Mouse (Mus musculus): ENCODE data around the gene Scly.

Gene Scly

DNA sequence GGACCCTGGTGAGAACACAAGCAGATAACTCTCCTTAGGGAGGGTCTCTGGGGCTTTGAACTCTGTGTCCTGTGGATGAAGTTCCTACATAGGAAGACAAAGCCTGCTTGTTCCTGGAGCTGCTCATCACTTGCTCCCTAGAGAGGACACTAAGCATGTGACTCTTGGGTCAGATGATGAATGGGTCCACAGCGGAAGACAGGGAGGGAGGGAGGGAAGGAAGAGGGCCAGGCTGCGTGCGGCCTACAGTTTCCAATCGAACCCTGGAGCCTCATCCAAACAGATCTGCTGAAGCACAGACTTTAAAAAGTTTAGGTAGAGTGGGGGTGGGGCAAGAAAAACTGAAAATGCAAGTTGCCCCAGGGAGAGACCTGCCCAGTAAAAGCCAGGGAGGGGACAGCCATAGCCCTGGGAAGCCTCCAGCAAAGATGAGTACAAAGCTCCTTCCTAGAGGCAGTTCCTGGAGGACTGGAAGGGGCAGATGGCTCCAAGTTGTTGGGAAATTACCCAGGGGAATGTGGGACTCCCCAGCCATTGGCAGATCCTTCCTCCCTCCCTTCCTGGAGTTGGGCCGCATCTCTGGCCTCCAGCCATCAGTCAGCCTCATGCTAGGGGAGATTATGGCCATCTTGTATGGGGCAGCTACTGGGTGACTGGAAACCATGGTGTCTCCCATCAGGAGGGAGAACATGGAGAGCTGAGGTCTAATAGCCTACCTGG lies 1.7 kb downstream of the Scly start:
- in situ Hi-C loops (cut with MboI; ENCODE audit: low sequenced_read_pairs): no loop called here

DNA sequence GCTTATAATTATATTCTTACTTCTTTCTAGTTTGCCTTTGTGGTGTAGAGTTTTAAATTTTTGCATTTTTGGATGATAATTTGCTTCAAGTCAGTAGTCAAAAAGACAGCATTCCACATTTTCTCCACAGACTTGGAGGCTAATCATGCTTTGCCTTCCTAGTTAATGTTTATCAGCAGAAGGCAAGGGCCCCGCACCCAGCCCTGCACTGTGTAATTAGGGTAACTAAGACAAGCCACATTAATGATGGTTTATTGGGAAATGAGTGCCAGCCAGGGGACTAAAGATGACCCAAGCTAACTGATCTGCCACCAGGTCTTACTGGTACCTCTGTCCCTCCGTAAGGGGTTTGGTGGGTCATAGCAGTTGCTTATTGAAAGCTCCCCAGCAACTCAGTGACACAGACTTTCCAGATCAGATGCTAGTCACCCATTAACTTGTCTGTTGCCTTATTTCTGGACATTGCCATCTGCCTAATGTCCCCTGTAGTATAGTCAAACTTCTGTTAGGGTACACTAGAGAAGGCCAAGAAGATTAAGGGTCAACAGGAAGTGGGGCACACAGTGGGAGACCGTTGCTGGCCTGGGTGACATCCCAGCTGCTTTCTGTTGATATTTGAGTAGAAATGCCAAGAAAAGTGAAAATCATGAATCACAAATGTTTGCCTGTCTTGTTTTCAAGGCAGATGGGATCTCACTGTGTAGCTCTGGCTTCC lies 3.2 kb downstream of the Scly start:
- in situ Hi-C loops (cut with MboI; ENCODE audit: low sequenced_read_pairs): no loop called here

DNA sequence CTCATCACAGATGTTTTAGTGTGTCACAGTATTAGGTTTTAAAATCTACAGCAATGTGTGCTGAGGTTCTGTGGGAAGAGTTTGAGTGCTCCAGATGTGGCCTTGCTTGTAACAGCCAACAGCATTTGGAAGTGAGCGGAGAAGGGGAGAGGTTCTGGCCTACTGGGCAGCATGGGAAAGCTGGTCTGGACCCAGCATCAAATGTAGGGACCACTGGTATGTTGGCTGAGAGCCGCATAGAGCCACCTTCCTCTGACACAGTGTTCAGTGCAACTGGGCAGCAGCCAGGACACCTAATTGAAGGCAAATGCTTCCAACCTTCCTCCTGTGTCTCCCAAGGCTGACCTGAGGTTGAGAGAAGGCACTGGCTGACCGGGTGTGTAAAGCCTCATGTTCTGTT lies 3.9 kb downstream of the Scly start:
- in situ Hi-C loops (cut with MboI; ENCODE audit: low sequenced_read_pairs): no loop called here

DNA sequence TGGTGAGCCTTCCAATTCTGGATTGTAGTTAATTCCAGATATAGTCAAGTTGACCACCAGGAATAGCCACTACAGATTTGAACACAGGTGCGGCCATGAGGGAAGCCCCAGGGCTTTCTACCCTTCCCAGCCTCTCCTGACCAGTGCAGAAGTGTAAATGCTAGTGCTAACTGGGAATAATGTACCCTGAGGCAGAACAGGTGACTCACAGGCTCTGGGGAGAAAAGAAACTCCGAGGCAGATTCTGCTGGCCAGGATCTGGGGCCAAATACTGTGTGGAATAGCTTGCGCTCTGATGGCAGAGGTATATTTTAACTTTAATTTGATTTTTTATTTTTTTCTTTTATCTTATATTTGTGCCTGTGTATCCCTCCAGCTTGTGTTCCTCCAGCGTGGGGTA lies 6.5 kb downstream of the Scly start:
- in situ Hi-C loops (cut with MboI; ENCODE audit: low sequenced_read_pairs): no loop called here

DNA sequence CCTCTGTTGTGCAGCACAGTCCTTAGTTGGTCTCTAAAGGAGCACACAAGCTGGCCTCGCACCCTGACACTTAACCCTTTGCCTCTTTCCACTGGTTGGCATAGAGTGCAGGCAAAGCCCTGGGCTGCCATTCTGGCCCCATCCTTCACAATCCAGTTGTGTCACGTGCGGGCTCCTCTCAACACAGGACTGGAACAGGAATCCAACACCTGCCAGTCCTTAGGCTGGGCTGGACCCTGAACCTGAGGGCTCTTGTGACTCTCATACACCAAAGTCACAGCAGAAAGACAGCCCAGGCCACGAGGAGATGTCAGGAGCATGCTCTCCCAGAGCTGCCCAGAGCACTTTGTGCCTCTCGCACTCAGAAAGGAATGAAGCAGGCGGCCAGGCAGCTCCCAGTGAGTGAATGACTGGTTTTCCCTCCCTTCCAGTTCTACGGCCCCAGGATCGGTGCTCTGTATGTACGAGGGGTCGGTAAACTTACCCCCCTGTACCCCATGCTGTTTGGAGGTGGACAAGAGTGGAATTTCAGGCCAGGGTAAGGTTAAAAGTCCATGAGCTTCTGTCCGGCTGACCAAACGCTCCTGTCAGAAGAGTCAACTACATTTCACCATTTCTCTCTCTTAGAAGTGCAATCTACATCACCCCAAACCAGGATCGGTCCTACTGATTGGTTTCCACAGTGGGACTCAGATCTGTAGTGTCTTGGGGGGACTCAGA lies 11.4 kb downstream of the Scly start:
- in situ Hi-C loops (cut with MboI; ENCODE audit: low sequenced_read_pairs): no loop called here

DNA sequence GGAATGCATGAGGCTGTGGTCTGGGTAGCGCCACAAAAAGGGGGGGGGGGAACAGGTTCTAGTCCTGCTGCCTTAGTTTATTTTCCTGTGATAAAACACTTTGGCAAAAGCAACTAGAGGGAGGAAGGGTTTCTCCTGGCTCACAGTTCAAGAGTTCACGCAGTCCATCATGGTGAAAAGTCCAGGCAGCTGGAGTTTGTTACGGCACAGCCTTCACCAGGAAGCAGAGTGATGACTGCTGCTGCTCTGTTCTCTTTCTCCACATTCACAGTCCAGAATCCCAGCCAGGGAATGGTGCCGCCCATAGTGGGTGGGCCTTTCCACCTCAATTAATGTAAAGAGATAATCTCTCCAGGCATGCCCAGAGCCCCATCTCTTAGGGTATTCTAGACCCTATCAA lies 14.1 kb downstream of the Scly start:
- in situ Hi-C loops (cut with MboI; ENCODE audit: low sequenced_read_pairs): no loop called here

DNA sequence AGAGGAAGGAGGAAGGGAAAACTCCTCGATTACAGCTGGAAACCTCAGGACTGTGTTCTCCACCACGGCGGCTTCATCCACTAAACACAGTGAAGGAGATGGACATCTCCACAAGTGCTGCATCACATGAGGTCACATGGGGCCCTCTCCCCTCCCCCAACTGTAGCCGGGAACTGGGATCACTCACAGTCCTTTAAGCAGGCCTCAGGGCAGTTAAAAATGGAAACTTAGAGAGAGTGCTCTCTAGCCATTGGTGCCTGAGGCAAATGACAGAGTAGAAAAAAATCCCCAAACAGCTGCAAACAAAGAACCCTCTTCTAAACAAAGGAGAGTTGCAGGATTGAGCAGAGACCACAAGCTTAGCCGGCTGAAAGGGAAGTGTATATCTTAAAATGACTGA lies 15.1 kb downstream of the Scly start:
- in situ Hi-C loops (cut with MboI; ENCODE audit: low sequenced_read_pairs): no loop called here

DNA sequence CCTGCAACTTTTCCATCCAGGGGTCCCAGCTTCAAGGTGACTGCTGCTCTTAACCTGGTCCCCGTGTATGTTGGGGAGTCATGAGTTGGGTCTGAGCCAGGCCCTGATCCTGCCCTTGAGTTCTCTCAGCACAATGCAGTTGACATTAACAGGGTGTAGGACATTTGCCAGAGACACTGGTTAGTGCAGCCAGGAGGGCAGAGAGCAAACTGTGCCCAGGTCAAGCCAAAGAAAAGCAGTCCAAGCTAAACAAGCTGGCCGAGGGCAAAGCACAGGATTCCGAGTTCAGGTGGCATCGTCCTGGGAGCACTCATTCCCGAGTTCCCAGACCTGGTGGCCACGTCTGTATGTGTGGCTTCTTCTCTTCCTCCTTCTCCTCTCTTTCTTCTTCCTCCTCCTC lies 19.5 kb downstream of the Scly start:
- in situ Hi-C loops (cut with MboI; ENCODE audit: low sequenced_read_pairs): no loop called here

DNA sequence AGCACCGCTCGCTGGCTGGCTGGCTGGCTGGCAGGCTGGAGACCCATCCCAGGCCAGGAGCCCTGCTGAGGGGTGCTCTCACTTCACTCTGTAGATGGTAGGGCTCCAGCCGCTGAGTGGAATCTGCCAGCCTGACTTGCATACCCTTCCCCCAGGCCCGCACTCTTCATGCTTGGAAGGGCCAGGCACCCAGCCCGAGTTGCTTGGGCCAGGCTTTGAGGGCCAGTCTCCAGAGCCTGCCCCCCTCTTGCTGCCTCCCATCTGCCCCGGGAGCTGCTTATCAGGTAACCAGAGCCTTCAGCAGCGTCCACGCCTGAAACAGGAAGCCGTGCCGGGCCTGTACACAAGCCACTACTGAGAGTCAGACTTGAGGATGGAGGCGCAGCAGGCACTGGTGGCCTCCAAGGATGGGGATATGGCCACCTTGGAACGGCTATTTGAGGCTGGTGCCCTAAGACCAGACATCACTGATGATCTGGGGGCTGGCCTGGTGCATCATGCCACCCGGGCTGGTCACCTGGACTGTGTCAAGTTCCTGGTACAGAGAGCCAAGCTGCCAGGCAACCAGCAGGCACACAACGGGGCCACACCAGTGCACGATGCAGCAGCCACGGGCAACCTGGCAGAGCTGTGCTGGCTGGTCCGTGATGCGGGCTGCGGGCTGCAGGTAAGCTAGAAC lies 23.8 kb downstream of the Scly start, which contains the start of gene Espnl:
Gene Espnl, plus strand, starts transcription at position 316 of the 679 bp plus-strand sequence.
- in situ Hi-C loops (cut with MboI; ENCODE audit: low sequenced_read_pairs): no loop called here

DNA sequence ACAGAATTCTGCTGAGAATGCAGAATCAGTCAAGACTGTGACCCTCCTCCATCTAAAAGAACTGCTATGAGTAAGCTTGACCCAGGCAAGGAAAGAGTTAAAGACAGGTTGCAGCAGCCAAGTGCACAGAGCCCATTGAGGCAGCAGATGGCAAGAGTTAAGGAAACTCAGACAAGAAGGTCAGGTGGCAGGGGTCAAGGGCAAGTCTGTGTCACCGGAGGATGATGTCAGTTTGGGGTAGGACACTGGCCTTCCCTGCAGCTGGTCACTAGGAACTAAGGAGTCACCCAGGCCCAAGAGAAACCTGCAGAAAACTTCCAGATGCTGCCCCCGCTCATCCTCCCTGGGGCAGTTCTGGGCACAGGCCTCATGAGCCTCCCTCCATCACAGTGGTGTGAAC lies 26.5 kb downstream of the Scly start:
- in situ Hi-C loops (cut with MboI; ENCODE audit: low sequenced_read_pairs): no loop called here

DNA sequence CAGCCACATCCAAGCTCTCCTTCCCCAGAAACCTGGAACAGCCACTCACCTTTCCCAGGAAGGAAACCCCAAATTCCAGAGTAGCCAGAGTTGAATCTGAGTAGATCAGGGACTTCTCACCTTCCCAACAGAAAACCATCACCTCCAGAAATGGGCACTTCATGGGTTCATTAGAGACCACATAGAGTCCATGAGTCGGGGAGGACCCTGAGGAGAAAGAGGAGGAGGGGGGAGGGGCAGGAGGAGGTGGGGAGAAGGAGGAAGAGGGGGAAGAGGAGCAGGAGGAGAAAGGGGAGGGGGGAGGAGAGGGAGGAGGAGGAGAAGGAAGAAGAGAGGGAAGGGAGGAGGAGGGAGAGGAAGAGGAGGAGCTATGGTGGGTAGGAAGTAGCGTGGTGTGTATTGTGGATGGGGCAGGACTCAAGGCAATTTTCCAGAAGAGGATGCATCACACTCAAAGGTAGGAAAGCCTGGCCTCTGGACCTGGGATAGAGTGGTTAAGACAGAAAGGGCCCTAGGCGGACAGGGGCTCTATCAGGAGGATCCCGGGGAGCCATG lies 27.4 kb downstream of the Scly start:
- in situ Hi-C loops (cut with MboI; ENCODE audit: low sequenced_read_pairs): no loop called here

DNA sequence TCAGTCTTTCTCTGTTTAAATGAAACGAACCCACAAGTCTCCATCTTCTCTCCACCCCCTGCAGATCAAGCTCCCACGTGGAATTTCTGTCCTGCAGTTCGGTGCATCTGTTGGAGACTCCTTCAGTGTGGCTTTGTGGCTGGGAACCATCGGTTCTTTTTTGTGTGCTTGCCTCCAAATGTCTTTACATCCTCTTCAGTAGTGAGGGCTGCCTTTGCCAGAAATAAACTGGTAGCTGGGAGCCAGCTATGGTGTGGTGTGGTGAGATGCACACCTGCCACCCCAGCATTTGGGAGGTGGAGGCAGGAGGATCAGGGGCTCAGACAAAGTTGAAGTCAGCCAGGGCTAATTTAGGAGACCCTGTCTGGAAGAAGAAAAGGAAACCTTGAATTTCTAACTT lies 34.0 kb downstream of the Scly start:
- in situ Hi-C loops (cut with MboI; ENCODE audit: low sequenced_read_pairs): no loop called here

DNA sequence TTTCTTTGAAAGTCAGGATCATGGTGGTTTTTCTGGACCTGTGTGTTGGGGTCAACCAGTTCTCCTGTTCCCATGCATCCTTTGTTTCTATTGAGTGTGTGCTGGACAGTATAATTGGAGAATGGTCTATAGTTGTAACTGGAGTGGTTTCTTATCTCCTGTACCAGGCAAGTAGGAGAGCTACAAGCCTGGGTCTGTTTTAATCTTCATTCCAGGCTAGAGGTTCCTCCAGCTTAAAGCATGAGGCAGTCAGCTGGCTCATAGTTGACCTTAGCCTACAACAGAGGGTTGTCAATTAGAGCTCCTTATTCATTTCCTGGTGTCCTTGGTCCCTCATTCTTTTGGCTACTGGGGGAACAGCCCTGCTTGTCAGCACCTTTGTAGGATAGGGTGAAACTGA lies 35.4 kb downstream of the Scly start:
- in situ Hi-C loops (cut with MboI; ENCODE audit: low sequenced_read_pairs): no loop called here

DNA sequence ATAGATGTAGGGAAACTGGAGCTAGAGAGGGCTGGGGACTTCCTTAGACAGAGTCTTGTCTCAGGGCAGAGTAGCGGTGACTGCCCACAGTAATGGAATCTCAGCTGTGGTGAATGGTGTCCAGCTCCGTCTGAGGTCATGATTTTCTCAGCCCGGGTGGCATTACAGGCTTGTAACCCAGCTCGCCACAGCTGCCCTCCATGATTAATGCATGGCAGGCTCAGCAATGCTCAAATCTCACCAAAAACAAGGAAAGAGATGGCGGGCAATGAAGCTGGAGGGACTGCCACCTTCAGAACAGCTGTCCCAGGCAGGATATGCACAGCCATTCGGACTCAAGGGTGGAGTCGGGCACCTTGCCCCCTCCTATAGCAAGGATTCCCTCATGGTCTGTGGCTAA lies 39.2 kb downstream of the Scly start:
- in situ Hi-C loops (cut with MboI; ENCODE audit: low sequenced_read_pairs): no loop called here

DNA sequence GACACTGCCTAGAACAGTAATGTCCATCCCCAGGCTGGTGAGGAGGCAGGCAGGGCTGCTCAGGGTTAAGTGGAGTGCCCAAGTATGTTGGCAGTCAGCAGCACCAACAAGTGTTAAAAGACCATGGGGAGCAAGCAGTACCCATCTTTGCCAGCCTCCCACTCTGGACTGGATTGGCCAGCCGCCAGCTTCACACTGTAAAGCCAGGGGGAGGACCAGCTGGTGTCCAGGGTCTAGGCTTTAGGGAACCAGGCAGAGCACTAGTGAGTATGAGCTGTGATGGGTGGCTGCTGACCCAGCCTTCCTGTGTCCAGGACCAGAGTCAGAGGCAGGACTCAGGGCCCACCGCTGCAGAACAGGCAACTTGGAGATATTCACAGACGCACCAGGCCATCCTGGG lies 45.9 kb downstream of the Scly start:
- in situ Hi-C loops (cut with MboI; ENCODE audit: low sequenced_read_pairs): no loop called here

DNA sequence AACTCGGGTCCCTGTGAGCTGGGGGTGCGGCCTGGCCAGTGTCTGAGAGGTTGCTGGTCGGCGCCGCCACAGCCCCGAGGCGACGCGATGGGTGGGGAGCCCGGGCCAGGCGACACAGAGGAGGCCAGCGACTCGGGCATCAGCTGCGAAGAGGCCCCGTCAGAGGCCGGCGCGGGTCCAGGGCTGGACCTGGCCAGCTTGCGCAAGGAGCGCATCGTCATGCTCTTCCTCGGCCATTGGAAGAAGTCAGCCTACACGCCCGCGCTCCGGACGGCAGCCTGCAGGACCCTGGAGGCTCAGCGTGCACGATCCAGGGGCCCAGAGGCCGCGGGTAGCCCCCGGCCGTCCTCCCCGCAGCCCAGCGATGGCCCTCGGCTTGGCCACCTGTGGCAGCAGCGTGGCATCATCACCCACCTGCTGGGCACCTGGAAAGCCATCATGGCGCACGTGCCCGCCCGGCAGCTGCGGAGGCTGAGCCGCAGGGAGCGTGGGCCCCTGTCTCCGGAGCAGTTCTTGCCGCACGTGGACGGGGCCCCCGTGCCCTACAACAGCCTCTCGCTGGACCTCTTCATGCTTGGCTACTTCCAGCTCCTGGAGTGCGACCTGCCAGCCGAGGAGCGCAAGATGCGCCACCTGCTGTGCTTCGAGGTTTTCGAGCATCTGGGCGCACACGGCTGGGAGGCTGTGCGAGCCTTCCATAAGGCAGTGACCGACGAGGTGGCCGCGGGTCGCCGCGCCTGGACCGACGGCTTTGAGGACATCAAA lies 47.0 kb downstream of the Scly start:
- in situ Hi-C loops (cut with MboI; ENCODE audit: low sequenced_read_pairs): no loop called here

DNA sequence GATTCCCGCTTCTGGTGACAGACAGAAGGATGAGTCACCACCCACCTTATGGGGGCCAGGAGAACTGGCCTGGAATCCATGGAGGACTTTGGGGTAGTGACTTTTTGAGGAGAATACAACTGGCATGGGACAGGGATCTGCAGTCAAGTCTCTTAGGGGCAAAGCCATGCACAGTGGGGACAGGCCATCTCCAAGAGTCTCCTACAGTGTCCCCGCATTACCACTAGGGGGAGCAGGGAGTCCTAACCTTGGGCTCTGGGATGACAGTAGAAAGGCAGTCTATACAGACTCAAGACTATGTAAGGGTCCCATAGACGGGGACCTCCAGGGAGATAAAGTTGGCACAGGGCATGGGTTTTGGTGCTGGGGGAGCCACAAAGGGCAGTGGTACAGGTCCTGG lies 48.8 kb downstream of the Scly start:
- in situ Hi-C loops (cut with MboI; ENCODE audit: low sequenced_read_pairs): no loop called here

DNA sequence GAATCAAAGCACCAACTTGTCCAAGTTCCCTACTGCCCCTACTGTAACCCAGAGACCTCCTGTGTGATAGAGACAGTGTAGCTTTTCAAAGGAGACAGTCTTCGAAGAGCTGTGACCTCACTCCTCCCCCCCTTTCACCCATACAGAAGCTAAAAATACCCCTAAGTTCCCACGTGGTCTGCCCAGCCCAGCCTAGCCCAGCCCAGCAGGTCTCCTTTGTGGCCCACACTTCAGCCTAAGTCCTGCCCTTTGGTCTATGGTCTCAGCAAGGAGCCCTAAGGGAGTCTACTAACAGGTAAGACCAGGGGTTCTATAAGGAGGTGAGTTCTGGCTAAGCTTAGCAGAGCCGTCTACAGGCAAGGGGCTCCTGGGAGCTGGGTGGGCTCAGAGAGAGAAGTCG lies 52.7 kb downstream of the Scly start, which contains the start of gene Klhl30:
Gene Klhl30, plus strand, starts transcription at position 176 of the 400 bp plus-strand sequence.
- in situ Hi-C loops (cut with MboI; ENCODE audit: low sequenced_read_pairs): no loop called here

DNA sequence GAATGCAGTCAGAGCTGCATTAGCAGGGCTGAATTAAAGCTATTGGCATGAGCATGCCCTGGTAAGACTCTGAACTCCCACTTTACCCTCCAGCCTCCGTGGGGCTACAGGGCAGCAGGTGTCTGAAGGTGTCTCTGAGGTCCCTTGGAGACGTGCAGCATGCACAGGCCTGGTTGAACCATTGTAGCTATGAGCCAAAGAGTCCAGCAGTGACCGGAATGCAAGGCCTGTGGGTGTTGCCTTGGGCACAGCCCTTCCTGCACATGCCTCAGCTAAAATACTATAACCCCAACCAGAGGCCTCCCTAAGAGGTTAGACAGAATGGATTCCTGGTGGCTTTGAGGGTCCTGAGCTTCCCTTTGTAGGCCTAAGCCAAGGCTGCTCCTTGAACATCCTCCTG lies 53.1 kb downstream of the Scly start:
- in situ Hi-C loops (cut with MboI; ENCODE audit: low sequenced_read_pairs): no loop called here

DNA sequence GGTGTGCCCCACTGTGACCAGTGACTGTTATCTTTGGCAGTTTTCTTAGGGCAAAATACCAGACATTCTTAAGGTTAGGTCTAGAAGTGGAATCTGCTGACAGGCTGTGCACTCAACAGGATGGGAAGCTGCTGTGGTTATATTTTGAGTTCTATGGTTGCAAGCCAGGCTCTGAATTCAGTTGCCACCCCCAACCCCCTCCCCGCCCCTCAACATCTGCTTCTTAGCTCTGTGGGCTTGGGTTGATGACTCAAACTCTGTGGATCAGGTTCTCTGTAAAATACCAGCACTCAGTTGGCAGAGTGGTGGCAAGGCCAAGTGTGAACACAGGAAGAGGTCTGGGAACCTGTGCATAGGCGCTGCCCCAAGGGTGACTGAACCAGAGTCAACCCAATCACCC lies 54.1 kb downstream of the Scly start:
- in situ Hi-C loops (cut with MboI; ENCODE audit: low sequenced_read_pairs): no loop called here

Data from CH12F3 (cell line).